Mouse (Mus musculus) midbrain, postnatal 0 days (tissue): ENCODE measurements at regions not wholly inside any gene's neighbourhood (a gene's known extent, or its start where the extent isn't known, plus 50 kb on each side); places are given as distances from the start of the nearest gene placed in this dataset.

Experiments
- ATAC-seq: fragments of 200-750 bp; cut with Nextera tagmentation; 2 replicates; pipeline ENCODE4 v1.8.0; 2017; ENCODE audit warnings: moderate number of reproducible peaks, mild to moderate bottlenecking, moderate TSS enrichment, moderate library complexity; ENCODE audit not compliant: low FRiP score
- DNase-seq: peaks from one replicate; pipeline ENCODE4 v3.0.0-alpha.2; 2015; ENCODE audit warnings: low spot score
- H3K27ac ChIP-seq: fragments of 300-500 bp; sonication (generic); 2 replicates; pipeline ENCODE4 v1.5.1; 2014; ENCODE audit warnings: low read depth, mild to moderate bottlenecking, low read length, mixed read lengths
- H3K27me3 ChIP-seq: fragments of 300-500 bp; sonication (generic); 2 replicates; pipeline ENCODE4 v1.6.1; 2014; ENCODE audit warnings: low read length, control low read depth, mixed read lengths; ENCODE audit not compliant: insufficient read depth
- H3K36me3 ChIP-seq: fragments of 300-500 bp; sonication (generic); 2 replicates; pipeline ENCODE4 v1.6.1; 2014; ENCODE audit warnings: low read length, control low read depth, mixed read lengths; ENCODE audit not compliant: insufficient read depth
- H3K4me1 ChIP-seq: fragments of 300-500 bp; sonication (generic); 2 replicates; pipeline ENCODE4 v1.6.1; 2014; ENCODE audit warnings: mild to moderate bottlenecking, control low read depth, antibody characterized with exemption, low read length, mixed read lengths; ENCODE audit not compliant: insufficient read depth
- H3K4me2 ChIP-seq: fragments of 300-500 bp; sonication (generic); 2 replicates; pipeline ENCODE4 v1.6.1; 2014; ENCODE audit warnings: low read depth, mild to moderate bottlenecking, low read length, mixed read lengths; ENCODE audit not compliant: poor library complexity, severe bottlenecking
- H3K4me3 ChIP-seq: fragments of 300-500 bp; sonication (generic); 2 replicates; pipeline ENCODE4 v1.5.1; 2014; ENCODE audit warnings: low read depth, mild to moderate bottlenecking, low read length, moderate library complexity
- H3K9ac ChIP-seq: fragments of 300-500 bp; sonication (generic); replicated peaks from 2 replicates; pipeline ENCODE4 v1.6.1; 2014; ENCODE audit warnings: mild to moderate bottlenecking, low read length, moderate library complexity, mixed read lengths; ENCODE audit not compliant: poor library complexity, severe bottlenecking
- H3K9me3 ChIP-seq: fragments of 300-500 bp; sonication (generic); 2 replicates; pipeline ENCODE4 v1.6.1; 2016; ENCODE audit warnings: low read length, control low read depth
- CTCF ChIP-seq: IDR thresholded peaks from 2 replicates; pipeline ENCODE4 v1.5.1; 2016; ENCODE audit warnings: antibody characterized with exemption, mild to moderate bottlenecking
- WGBS: fragments of 180-500 bp; shearing (Covaris S2); extraction: QIAGEN DNeasy Blood & Tissue Kit; methylation state at CpG from one replicate; pipeline ENCODE4 v1.1.7; 2014; 5-methylcytosine and 5-hydroxymethylcytosine counted together

DNA sequence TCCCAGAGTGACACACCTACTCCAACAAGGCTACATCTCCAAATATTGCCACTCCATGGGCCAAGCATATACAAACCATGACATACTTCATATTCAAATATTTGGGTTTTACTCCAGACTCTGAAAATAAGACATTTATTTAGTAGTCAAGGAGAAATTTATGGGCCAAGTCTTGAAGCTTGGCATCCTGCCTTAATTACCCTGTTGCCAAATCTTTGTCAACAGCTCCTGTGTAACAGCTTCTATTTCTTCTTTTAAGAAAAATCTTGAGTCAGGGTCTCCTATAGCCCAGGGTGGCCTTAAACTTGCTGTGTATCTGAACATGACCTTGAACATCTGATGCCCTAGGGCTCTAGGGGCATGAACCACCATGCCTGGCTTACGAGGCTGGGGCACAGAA is 138.5 kb upstream of the Psmd7 start:
- no peaks in the 10 kb centered on the region for H3K4me1 ChIP-seq
- WGBS: 100% methylated on average over 1 of the region's 1 CpGs
- H3K36me3 ChIP-seq: no peaks in the 10 kb centered on the region
- H3K27me3 ChIP-seq: no peaks in the 10 kb centered on the region
- no peak overlapping the region for H3K4me3 ChIP-seq
- no peak for TF ChIP-seq CTCF
- H3K9ac ChIP-seq: no peak overlapping the region
- DNase-seq (no peak), ATAC-seq (no peak)
- H3K9me3 ChIP-seq: no peaks in the 10 kb centered on the region
- no peak overlapping the region for H3K4me2 ChIP-seq
- H3K27ac ChIP-seq: no peak overlapping the region

- no peaks in the 10 kb centered on the region for H3K36me3 ChIP-seq
- no peak overlapping the region for H3K27ac ChIP-seq
- H3K27me3 ChIP-seq: no peaks in the 10 kb centered on the region
- H3K9ac ChIP-seq: no peak overlapping the region
- ATAC-seq: no peak
- TF ChIP-seq CTCF: peak; percentile 25
- no peak overlapping the region for H3K4me2 ChIP-seq
- H3K4me3 ChIP-seq: no peak overlapping the region
- H3K9me3 ChIP-seq: no peaks in the 10 kb centered on the region
- 94% methylated on average over 6 of the region's 6 CpGs for WGBS
- H3K4me1 ChIP-seq: no peaks in the 10 kb centered on the region
- no peak for DNase-seq
Measured at GRCm38 (mm10) chr8:107727276-107727675, 139.0 kb upstream of the Psmd7 start.

DNA sequence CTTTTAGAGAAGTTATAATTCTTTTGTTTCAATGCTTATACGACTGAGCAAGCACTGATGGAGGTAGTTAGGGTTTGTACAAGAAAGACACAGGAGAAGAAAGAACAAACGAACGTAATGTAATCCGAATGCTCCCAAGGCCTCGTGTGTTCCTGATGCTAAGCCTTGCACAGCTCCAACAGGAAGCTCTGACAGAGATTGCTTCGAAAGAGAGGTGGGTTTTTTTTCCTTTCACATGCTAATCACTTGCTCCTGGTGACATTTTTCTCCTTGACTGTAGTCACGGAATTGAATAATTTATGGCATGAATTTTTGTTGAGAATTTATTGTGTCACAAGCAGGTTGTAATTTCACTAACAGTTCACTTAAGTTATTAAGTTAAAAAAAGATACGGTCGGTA is 150.8 kb upstream of the Psmd7 start:
- no peaks in the 10 kb centered on the region for H3K27me3 ChIP-seq
- H3K27ac ChIP-seq: no peak overlapping the region
- H3K36me3 ChIP-seq: no peaks in the 10 kb centered on the region
- DNase-seq: no peak
- no peak for TF ChIP-seq CTCF
- no peak overlapping the region for H3K4me3 ChIP-seq
- 37% methylated on average over 9 of the region's 9 CpGs for WGBS
- H3K9me3 ChIP-seq: peaks cover 5% of the 10 kb centered on the region; the same call in 1 of the 2 replicates
- no peak for ATAC-seq
- no peak overlapping the region for H3K9ac ChIP-seq
- H3K4me1 ChIP-seq: no peaks in the 10 kb centered on the region
- no peak overlapping the region for H3K4me2 ChIP-seq

GRCm38 (mm10) chr8:107757083-107757482 is 168.8 kb upstream of the Psmd7 start:
- Histone ChIP-seq H3K36me3 (no peaks in the 10 kb centered on the region), H3K9ac (no peak overlapping the region), H3K27me3 (no peaks in the 10 kb centered on the region), H3K4me2 (no peak overlapping the region), H3K9me3 (no peaks in the 10 kb centered on the region), H3K4me3 (no peak overlapping the region), H3K4me1 (no peaks in the 10 kb centered on the region), H3K27ac (no peak overlapping the region)
- DNase-seq (peak; percentile 39), ATAC-seq (no peak)
- 80% methylated on average over 7 of the region's 7 CpGs for WGBS
- TF ChIP-seq CTCF: no peak

DNA sequence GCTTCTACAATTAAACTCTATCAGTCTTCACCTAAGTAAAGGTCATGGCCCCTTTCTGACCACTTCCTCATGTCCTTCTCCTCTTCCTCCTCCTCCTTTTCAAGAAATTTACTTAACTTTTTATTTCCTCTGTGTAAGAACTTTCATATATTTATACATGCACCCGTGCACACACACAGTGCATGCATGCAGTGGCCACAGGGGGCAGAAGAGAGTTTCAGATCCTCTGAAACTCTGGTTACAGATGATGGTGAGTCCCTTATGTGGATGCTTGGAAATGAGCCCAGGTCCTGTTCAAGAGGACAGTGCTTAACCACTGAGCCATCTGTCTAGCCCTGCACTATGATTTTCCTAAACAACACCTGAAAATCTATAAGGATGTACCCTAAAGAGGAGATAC is 170.4 kb upstream of the Psmd7 start:
- Histone ChIP-seq H3K27ac (no peak overlapping the region), H3K9ac (no peak overlapping the region), H3K27me3 (no peaks in the 10 kb centered on the region), H3K9me3 (no peaks in the 10 kb centered on the region), H3K4me2 (no peak overlapping the region), H3K4me1 (no peaks in the 10 kb centered on the region), H3K36me3 (no peaks in the 10 kb centered on the region), H3K4me3 (no peak overlapping the region)
- 76% methylated on average over 1 of the region's 1 CpGs for WGBS
- DNase-seq (no peak), ATAC-seq (no peak)
- peak; percentile 36 for TF ChIP-seq CTCF

DNA sequence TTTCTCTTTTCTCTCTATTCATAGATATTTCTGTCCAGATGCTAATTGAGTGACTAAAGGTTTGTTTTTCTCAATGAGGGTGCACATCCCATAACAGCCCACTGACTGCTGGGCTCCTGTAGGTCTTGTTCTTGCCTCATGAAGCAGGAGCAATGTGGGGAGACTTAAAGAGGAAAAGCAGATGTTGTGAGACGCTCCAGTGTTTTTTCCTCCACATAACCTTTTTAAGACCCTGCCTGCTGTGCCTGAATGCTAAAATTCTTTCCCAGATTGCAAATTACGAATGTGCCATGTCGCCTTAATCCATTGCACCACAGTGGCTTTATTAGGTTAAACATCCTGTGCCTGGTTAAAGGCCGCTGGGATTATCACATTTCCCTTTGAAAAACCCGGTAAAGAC is 165.5 kb upstream of the Zfhx3 start:
- no peaks in the 10 kb centered on the region for H3K27me3 ChIP-seq
- no peaks in the 10 kb centered on the region for H3K36me3 ChIP-seq
- H3K4me1 ChIP-seq: no peaks in the 10 kb centered on the region
- DNase-seq: no peak
- H3K4me3 ChIP-seq: no peak overlapping the region
- no peak overlapping the region for H3K27ac ChIP-seq
- no peaks in the 10 kb centered on the region for H3K9me3 ChIP-seq
- no peak overlapping the region for H3K9ac ChIP-seq
- no peak overlapping the region for H3K4me2 ChIP-seq
- no peak for TF ChIP-seq CTCF
- WGBS: 11% methylated on average over 5 of the region's 5 CpGs
- no peak for ATAC-seq
